In the genomic region with DNA sequence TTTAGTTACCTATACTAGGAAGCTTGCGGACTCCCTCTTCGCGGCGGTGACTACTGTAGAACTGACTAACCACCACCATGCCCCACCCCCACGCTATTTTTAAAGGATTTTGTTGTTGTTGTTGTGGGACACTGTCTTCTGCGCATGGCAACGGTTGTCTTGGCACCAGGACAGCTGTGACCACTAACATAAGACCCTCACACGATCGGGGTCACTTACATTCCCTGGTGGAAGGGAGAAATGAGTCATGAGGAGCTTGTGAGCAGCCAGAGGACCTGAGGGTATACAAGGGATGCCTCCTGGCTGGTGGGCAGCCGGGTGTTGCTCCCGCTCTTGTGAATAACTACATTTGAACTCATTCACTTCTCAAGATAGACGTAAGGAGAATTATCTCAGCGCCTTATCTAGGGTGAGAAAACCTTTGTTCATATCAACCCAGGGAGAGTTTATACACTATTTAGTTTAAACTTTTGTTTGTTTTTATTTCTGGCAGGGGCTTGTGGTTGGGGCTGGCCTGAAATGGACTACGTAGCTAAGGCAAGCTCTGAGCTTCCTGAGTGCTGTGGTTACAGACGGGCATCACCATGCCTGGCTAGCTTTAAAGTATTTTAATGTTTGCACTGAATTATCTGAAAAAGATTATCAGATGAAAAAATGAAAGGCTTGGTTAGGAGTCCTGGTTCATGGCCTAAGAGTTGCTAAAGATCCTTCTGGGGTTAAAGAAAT, we compare ENCODE assay signal across 19 mouse cellular contexts.
DNase-seq lines count a peak whose midpoint lies in the region; ATAC-seq and TF ChIP-seq lines count a peak whose summit lies in the region.
"Had no signal": no experiment of that assay in that cellular context is flagged by ENCODE, and none has a peak within 500 bp of the region (broad histone marks: within the 10 kb centered on the region; RNA-seq: fewer than 3 reads in every experiment).

No protein-coding gene starts in this region.

- intact Hi-C loops in heart, postnatal 25 days (cut with DNase I): no loop called here

- H3K4me2 ChIP-seq in heart, embryonic 11.5 days: no peak overlapping the region
- H3K4me2 ChIP-seq in lung, embryonic 15.5 days: no peak overlapping the region
- H3K4me2 ChIP-seq in forebrain, embryonic 13.5 days: no peak overlapping the region
- H3K4me2 ChIP-seq: hindbrain, embryonic 12.5 days; liver, embryonic 15.5 days; midbrain, embryonic 15.5 days; stomach, embryonic 15.5 days had no signal

- no peak for DNase-seq in heart, postnatal 25 days (ENCODE audit: low spot score)
- DNase-seq in lung, adult 2 months: no peak
- peak; percentile 63 for DNase-seq in 416B (ENCODE audit: low read depth)
- peak; percentile 15 for DNase-seq in embryonic facial prominence, embryonic 10.5 days (ENCODE audit: low spot score)
- DNase-seq: adrenal gland, postnatal 36 days; cerebellum, adult 11-12 months; cerebellum, postnatal 14 days; forebrain, postnatal 0 days; kidney, adult 18-20 months; layer of hippocampus, postnatal 36 days; thymus, adult 18-20 months; thymus, postnatal 4 days had no signal

- 55% methylated on average over 15 of the region's 15 CpGs for WGBS in heart, embryonic 11.5 days (ENCODE audit: insufficient replicate concordance)
- 59% methylated on average over 15 of the region's 15 CpGs for WGBS in lung, embryonic 15.5 days
- 64% methylated on average over 15 of the region's 15 CpGs for WGBS in lung, adult 2 months
- WGBS in embryonic facial prominence, embryonic 10.5 days: 82% methylated on average over 15 of the region's 15 CpGs
- WGBS in forebrain, embryonic 13.5 days: 90% methylated on average over 15 of the region's 15 CpGs

- TF ChIP-seq POLR2A in lung, adult 2 months (IDR thresholded peaks at IDR 0.05; ENCODE audit: borderline replicate concordance, extremely low read depth, low read depth, low read length): no peak

- peak overlapping the region; percentile 16; the same call in 1 of the 2 replicates for H3K27ac ChIP-seq in heart, embryonic 11.5 days (ENCODE audit: low read depth, low read length)
- H3K27ac ChIP-seq in lung, embryonic 15.5 days: 0 out of 2 replicates have a peak overlapping the region, but pooled peaks have one; percentile 6
- H3K27ac ChIP-seq in embryonic facial prominence, embryonic 10.5 days (replicated peaks): no peak overlapping the region
- H3K27ac ChIP-seq in forebrain, embryonic 13.5 days: no peak overlapping the region
- H3K27ac ChIP-seq: hindbrain, embryonic 12.5 days; liver, embryonic 15.5 days; midbrain, embryonic 15.5 days; stomach, embryonic 15.5 days had no signal

- TF ChIP-seq CTCF in lung, adult 2 months (IDR thresholded peaks at IDR 0.05; ENCODE audit: insufficient read depth, low read length): no peak

- no peak overlapping the region for H3K9ac ChIP-seq in heart, embryonic 11.5 days (ENCODE audit: low read depth, low read length)
- no peak overlapping the region for H3K9ac ChIP-seq in lung, embryonic 15.5 days
- no peak overlapping the region for H3K9ac ChIP-seq in forebrain, embryonic 13.5 days
- H3K9ac ChIP-seq: forebrain, postnatal 0 days; hindbrain, embryonic 12.5 days; liver, embryonic 15.5 days; midbrain, embryonic 15.5 days; stomach, embryonic 15.5 days had no signal

- H3K36me3 ChIP-seq in heart, embryonic 11.5 days (ENCODE audit: control insufficient read depth, insufficient read depth, low read length): no peaks in the 10 kb centered on the region
- no peaks in the 10 kb centered on the region for H3K36me3 ChIP-seq in lung, embryonic 15.5 days
- no peaks in the 10 kb centered on the region for H3K36me3 ChIP-seq in embryonic facial prominence, embryonic 10.5 days (replicated peaks)
- H3K36me3 ChIP-seq in forebrain, embryonic 13.5 days (ENCODE audit: poor library complexity, severe bottlenecking): no peaks in the 10 kb centered on the region
- H3K36me3 ChIP-seq: hindbrain, embryonic 12.5 days; liver, embryonic 15.5 days; midbrain, embryonic 15.5 days; stomach, embryonic 15.5 days had no signal

- no peaks in the 10 kb centered on the region for H3K9me3 ChIP-seq in heart, embryonic 11.5 days (replicated peaks; ENCODE audit: control insufficient read depth, low read length)
- H3K9me3 ChIP-seq in lung, embryonic 15.5 days: no peaks in the 10 kb centered on the region
- H3K9me3 ChIP-seq in embryonic facial prominence, embryonic 10.5 days: no peaks in the 10 kb centered on the region
- H3K9me3 ChIP-seq in forebrain, embryonic 13.5 days (replicated peaks): no peaks in the 10 kb centered on the region
- H3K9me3 ChIP-seq: hindbrain, embryonic 12.5 days; liver, embryonic 15.5 days; midbrain, embryonic 15.5 days; stomach, embryonic 15.5 days had no signal

- H3K4me3 ChIP-seq in heart, embryonic 11.5 days (ENCODE audit: low read depth, low read length): no peak overlapping the region
- no peak overlapping the region for H3K4me3 ChIP-seq in lung, embryonic 15.5 days
- H3K4me3 ChIP-seq in lung, adult 2 months (replicated peaks; ENCODE audit: extremely low read depth, low read depth, low read length): no peak overlapping the region
- no peak overlapping the region for H3K4me3 ChIP-seq in embryonic facial prominence, embryonic 10.5 days
- no peak overlapping the region for H3K4me3 ChIP-seq in forebrain, embryonic 13.5 days
- H3K4me3 ChIP-seq: hindbrain, embryonic 12.5 days; liver, embryonic 15.5 days; midbrain, embryonic 15.5 days; stomach, embryonic 15.5 days had no signal

- no peak for ATAC-seq in heart, embryonic 11.5 days (replicated peaks; ENCODE audit: insufficient number of reproducible peaks, low FRiP score, low TSS enrichment)
- no peak for ATAC-seq in lung, embryonic 15.5 days (ENCODE audit: borderline replicate concordance, extremely low read depth, low FRiP score, low TSS enrichment)
- no peak for ATAC-seq in forebrain, embryonic 13.5 days
- ATAC-seq: forebrain, postnatal 0 days; midbrain, embryonic 15.5 days had no signal

- no peaks in the 10 kb centered on the region for H3K27me3 ChIP-seq in heart, embryonic 11.5 days (ENCODE audit: control insufficient read depth, insufficient read depth, low read length)
- no peaks in the 10 kb centered on the region for H3K27me3 ChIP-seq in lung, embryonic 15.5 days
- H3K27me3 ChIP-seq in embryonic facial prominence, embryonic 10.5 days (replicated peaks; ENCODE audit: low read depth, poor library complexity, severe bottlenecking): no peaks in the 10 kb centered on the region
- no peaks in the 10 kb centered on the region for H3K27me3 ChIP-seq in forebrain, embryonic 13.5 days
- H3K27me3 ChIP-seq: hindbrain, embryonic 12.5 days; liver, embryonic 15.5 days; midbrain, embryonic 15.5 days; stomach, embryonic 15.5 days had no signal

- peaks cover 30% of the 10 kb centered on the region for H3K4me1 ChIP-seq in heart, embryonic 11.5 days (ENCODE audit: control insufficient read depth, insufficient read depth, low read length)
- H3K4me1 ChIP-seq in lung, embryonic 15.5 days: peaks cover 28% of the 10 kb centered on the region
- no peaks in the 10 kb centered on the region; the same call in 1 of the 2 replicates for H3K4me1 ChIP-seq in lung, adult 2 months (ENCODE audit: control insufficient read depth, insufficient read depth, low read length)
- H3K4me1 ChIP-seq in embryonic facial prominence, embryonic 10.5 days: peaks cover 21% of the 10 kb centered on the region
- H3K4me1 ChIP-seq in forebrain, embryonic 13.5 days: peaks cover 10% of the 10 kb centered on the region
- H3K4me1 ChIP-seq: liver, embryonic 15.5 days; midbrain, embryonic 15.5 days; stomach, embryonic 15.5 days had no signal

Comparison
In these comparisons a context has a peak if more than half of its experiments do, and no peak if none do; other contexts are left out.
1. H3K27ac ChIP-seq: peak in heart, embryonic 11.5 days (single experiment) and lung, embryonic 15.5 days (single experiment); none in embryonic facial prominence, embryonic 10.5 days (single experiment) and forebrain, embryonic 13.5 days (single experiment).
2. DNase-seq: peak in 416B (single experiment) and embryonic facial prominence, embryonic 10.5 days (single experiment); none in heart, postnatal 25 days (single experiment) and lung, adult 2 months (single experiment).